10 mouse cellular contexts compared by ENCODE assay signal in genomic region chr12:71249348-71249747, GRCm38 (mm10).
A peak's percentile ranks its signal among the peaks of the same experiment; 100 is the strongest.
DNase-seq lines count a peak whose midpoint lies in the region; ATAC-seq lines count a peak whose summit lies in the region.
"Had no signal": no experiment of that assay in that cellular context is flagged by ENCODE, and none has a peak within 500 bp of the region (broad histone marks: within the 10 kb centered on the region; RNA-seq: fewer than 3 reads in every experiment).

No protein-coding gene starts in this region.

- no peak overlapping the region for H3K27ac ChIP-seq in forebrain, embryonic 16.5 days (ENCODE audit: low read length)
- no peak overlapping the region for H3K27ac ChIP-seq in forebrain, embryonic 12.5 days
- no peak overlapping the region; the same call in 1 of the 2 replicates for H3K27ac ChIP-seq in lung, embryonic 16.5 days (ENCODE audit: low read length)
- peak overlapping the region; percentile 63; the same call in 1 of the 2 replicates for H3K27ac ChIP-seq in stomach, embryonic 14.5 days (ENCODE audit: low read length)

- 31% methylated on average over 9 of the region's 9 CpGs for WGBS in forebrain, embryonic 16.5 days
- WGBS in forebrain, embryonic 12.5 days = 69% methylated on average over 9 of the region's 9 CpGs
- 31% methylated on average over 9 of the region's 9 CpGs for WGBS in lung, embryonic 16.5 days
- WGBS in stomach, embryonic 14.5 days = 15% methylated on average over 9 of the region's 9 CpGs

- H3K4me1 ChIP-seq in forebrain, embryonic 16.5 days (replicated peaks; ENCODE audit: control insufficient read depth, insufficient read depth, low read length) = peaks cover 5% of the 10 kb centered on the region
- H3K4me1 ChIP-seq in forebrain, embryonic 12.5 days = peaks cover 13% of the 10 kb centered on the region
- 0 out of 2 replicates have a peak, but pooled peaks cover 4% of the 10 kb centered on the region for H3K4me1 ChIP-seq in lung, embryonic 16.5 days (replicated peaks; ENCODE audit: control insufficient read depth, insufficient read depth, low read length)
- H3K4me1 ChIP-seq in stomach, embryonic 14.5 days (ENCODE audit: control insufficient read depth, insufficient read depth, low read length) = 0 out of 2 replicates have a peak, but pooled peaks cover 4% of the 10 kb centered on the region

- DNase-seq in lung, postnatal 25 days (ENCODE audit: low spot score) = no peak
- peak; percentile 10 to 11 for DNase-seq in layer of hippocampus, postnatal 36 days
- no peak for DNase-seq in adrenal gland, adult 2 months
- no peak for DNase-seq in gastrocnemius, postnatal 25 days
- DNase-seq: adrenal gland, postnatal 25 days; kidney, adult 11 months had no signal

- no peaks in the 10 kb centered on the region for H3K27me3 ChIP-seq in forebrain, embryonic 16.5 days (replicated peaks; ENCODE audit: control insufficient read depth, insufficient read depth, low read length)
- H3K27me3 ChIP-seq in forebrain, embryonic 12.5 days = no peaks in the 10 kb centered on the region
- H3K27me3 ChIP-seq in lung, embryonic 16.5 days (ENCODE audit: control insufficient read depth, insufficient read depth, low read depth, low read length) = no peaks in the 10 kb centered on the region
- H3K27me3 ChIP-seq in stomach, embryonic 14.5 days (ENCODE audit: control insufficient read depth, insufficient read depth, low read length) = no peaks in the 10 kb centered on the region

- H3K36me3 ChIP-seq in forebrain, embryonic 16.5 days (ENCODE audit: control insufficient read depth, insufficient read depth) = peaks cover 2% of the 10 kb centered on the region; the same call in 1 of the 2 replicates
- H3K36me3 ChIP-seq in forebrain, embryonic 12.5 days (replicated peaks) = peaks cover 8% of the 10 kb centered on the region
- peaks cover 3% of the 10 kb centered on the region for H3K36me3 ChIP-seq in lung, embryonic 16.5 days (ENCODE audit: control insufficient read depth, insufficient read depth, low read length)
- peaks cover under 1% of the 10 kb centered on the region; the same call in 1 of the 2 replicates for H3K36me3 ChIP-seq in stomach, embryonic 14.5 days (ENCODE audit: control insufficient read depth, insufficient read depth, low read length)

- ATAC-seq in forebrain, embryonic 16.5 days = peak; percentile 50; the same call in 1 of the 2 replicates
- no peak for ATAC-seq in forebrain, embryonic 12.5 days (ENCODE audit: low FRiP score)
- ATAC-seq in lung, embryonic 16.5 days (ENCODE audit: low read depth) = peak; percentile 55; the same call in 1 of the 2 replicates
- ATAC-seq in stomach, embryonic 14.5 days (ENCODE audit: insufficient number of reproducible peaks, insufficient read depth, low FRiP score, low read depth) = peak; percentile 65; the same call in 1 of the 2 replicates

- no peaks in the 10 kb centered on the region for H3K9me3 ChIP-seq in forebrain, embryonic 16.5 days (ENCODE audit: control insufficient read depth, low read length)
- H3K9me3 ChIP-seq in forebrain, embryonic 12.5 days = no peaks in the 10 kb centered on the region
- no peaks in the 10 kb centered on the region for H3K9me3 ChIP-seq in lung, embryonic 16.5 days (ENCODE audit: control insufficient read depth, low read length)
- H3K9me3 ChIP-seq in stomach, embryonic 14.5 days (ENCODE audit: control insufficient read depth, low read depth, low read length) = peaks cover 1% of the 10 kb centered on the region; the same call in 1 of the 2 replicates

- peak overlapping the region; percentile 8; the same call in 1 of the 2 replicates for H3K4me2 ChIP-seq in forebrain, embryonic 16.5 days (ENCODE audit: low read length)
- no peak overlapping the region for H3K4me2 ChIP-seq in forebrain, embryonic 12.5 days
- peak overlapping the region; percentile 16; the same call in 1 of the 2 replicates for H3K4me2 ChIP-seq in lung, embryonic 16.5 days (ENCODE audit: low read depth, low read length)
- peak overlapping the region; percentile 23; the same call in 1 of the 2 replicates for H3K4me2 ChIP-seq in stomach, embryonic 14.5 days (replicated peaks; ENCODE audit: low read depth, low read length)

- H3K9ac ChIP-seq in forebrain, embryonic 16.5 days (replicated peaks; ENCODE audit: low read depth, low read length) = 0 out of 2 replicates have a peak overlapping the region, but pooled peaks have one; percentile 16
- no peak overlapping the region for H3K9ac ChIP-seq in forebrain, embryonic 12.5 days
- no peak overlapping the region for H3K9ac ChIP-seq in lung, embryonic 16.5 days (ENCODE audit: low read length)
- H3K9ac ChIP-seq in stomach, embryonic 14.5 days (replicated peaks; ENCODE audit: low read depth, low read length) = no peak overlapping the region

- H3K4me3 ChIP-seq in forebrain, embryonic 16.5 days (replicated peaks; ENCODE audit: low read length) = no peak overlapping the region
- H3K4me3 ChIP-seq in forebrain, embryonic 12.5 days (replicated peaks) = no peak overlapping the region
- H3K4me3 ChIP-seq in lung, embryonic 16.5 days (ENCODE audit: low read length) = no peak overlapping the region
- no peak overlapping the region for H3K4me3 ChIP-seq in stomach, embryonic 14.5 days (ENCODE audit: low read depth, low read length)

Comparison
In these comparisons a context has a peak if more than half of its experiments do, and no peak if none do; other contexts are left out.
1. DNase-seq: peak in layer of hippocampus, postnatal 36 days (2 of 2); none in lung, postnatal 25 days (single experiment), adrenal gland, adult 2 months (single experiment) and gastrocnemius, postnatal 25 days (single experiment).